Mouse (Mus musculus): ENCODE data around the gene Cfc1. TPM values are rescaled to one million over a fixed set of nuclear protein-coding genes. Genes with fewer than 3 reads are reported as not detected.

Cfc1 gene
- polyA plus RNA-seq, 2 experiments, result 0.40 to 1.0 TPM

DNA sequence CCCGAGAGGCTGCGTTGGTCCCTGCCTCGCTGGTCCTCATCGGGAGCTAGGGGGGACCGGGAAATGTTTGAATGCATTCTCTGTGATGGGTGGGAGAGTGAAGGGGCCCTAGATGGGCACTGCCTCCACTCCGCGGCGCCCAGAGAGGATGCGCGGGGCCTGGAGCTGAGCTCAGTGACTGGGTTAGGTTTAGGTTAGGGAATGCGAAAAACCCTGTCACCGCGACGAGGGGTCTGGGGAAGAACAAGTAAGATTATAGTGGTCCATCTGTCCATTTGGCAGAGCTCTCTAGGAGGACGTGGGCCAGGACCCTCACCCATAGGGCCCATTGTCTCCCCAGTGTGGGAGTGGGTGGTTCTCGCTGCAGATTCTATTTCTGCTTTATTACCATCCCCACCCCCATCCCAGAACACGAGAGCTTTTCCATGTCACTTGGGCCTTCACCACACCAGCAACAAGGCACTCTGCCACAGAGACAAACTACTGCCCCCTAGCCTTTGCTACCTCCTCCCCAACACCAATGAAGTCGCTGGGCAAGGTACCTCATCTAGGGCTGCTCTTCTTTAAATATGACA is 44.4 kb downstream of the Cfc1 start:
- under 1% methylated on average over 18 of the region's 18 CpGs for WGBS

DNA sequence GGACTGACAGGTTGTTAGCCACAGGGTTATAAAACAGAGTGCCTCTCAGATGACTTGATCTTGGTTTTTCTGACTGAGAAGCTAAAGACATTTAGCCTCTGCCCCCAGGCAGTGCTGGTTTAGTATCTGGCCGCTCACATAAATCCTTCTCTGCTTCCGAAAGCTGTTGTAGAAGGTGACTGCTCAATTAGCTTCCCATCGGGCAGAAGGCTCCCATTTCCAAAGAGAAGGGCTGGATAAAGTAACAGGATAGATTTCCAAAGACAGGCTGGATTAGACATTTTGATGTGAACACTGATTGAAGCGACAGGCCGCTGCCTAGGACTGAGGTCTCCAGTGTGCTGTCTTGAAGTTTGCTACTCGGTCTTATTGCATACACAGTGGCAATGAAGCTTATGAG is 46.8 kb downstream of the Cfc1 start:
- ATAC-seq (ENCODE audit: low FRiP score, low read depth), result no peak
- 49% methylated on average over 6 of the region's 6 CpGs for WGBS
- no peaks in the 10 kb centered on the region for H3K9me3 ChIP-seq (ENCODE audit: control insufficient read depth, low read length)
- H3K36me3 ChIP-seq (ENCODE audit: control insufficient read depth, insufficient read depth, low read length), result no peaks in the 10 kb centered on the region
- H3K4me2 ChIP-seq (replicated peaks; ENCODE audit: low read depth, low read length, severe bottlenecking), result no peak overlapping the region
- H3K9ac ChIP-seq (ENCODE audit: low read depth, low read length, severe bottlenecking), result no peak overlapping the region
- H3K4me3 ChIP-seq (replicated peaks; ENCODE audit: low read length), result no peak overlapping the region
- peaks cover 4% of the 10 kb centered on the region; the same call in 1 of the 2 replicates for H3K4me1 ChIP-seq (ENCODE audit: control insufficient read depth, insufficient read depth, low read length)
- DNase-seq (ENCODE audit: low spot score), result no peak
- no peak for TF ChIP-seq POLR2A (IDR thresholded peaks at IDR 0.05; ENCODE audit: borderline replicate concordance, extremely low read depth, insufficient read depth, insufficient read length)
- H3K27me3 ChIP-seq (ENCODE audit: control insufficient read depth, insufficient read depth, low read length), result peaks cover 21% of the 10 kb centered on the region
- H3K27ac ChIP-seq (replicated peaks; ENCODE audit: low read depth, low read length), result no peak overlapping the region

More for the DNA sequence above, 44.4 kb downstream of the Cfc1 start:
- ATAC-seq (ENCODE audit: low FRiP score, low read depth) (peak; percentile 34; the same call in 1 of the 2 replicates), DNase-seq (ENCODE audit: low spot score) (no peak)
- peaks cover 21% of the 10 kb centered on the region for H3K27me3 ChIP-seq (ENCODE audit: control insufficient read depth, insufficient read depth, low read length)
- no peak overlapping the region for H3K27ac ChIP-seq (replicated peaks; ENCODE audit: low read depth, low read length)
- peak overlapping the region; percentile 60 for H3K4me2 ChIP-seq (replicated peaks; ENCODE audit: low read depth, low read length, severe bottlenecking)
- peaks cover 4% of the 10 kb centered on the region; the same call in 1 of the 2 replicates for H3K4me1 ChIP-seq (ENCODE audit: control insufficient read depth, insufficient read depth, low read length)
- H3K36me3 ChIP-seq (ENCODE audit: control insufficient read depth, insufficient read depth, low read length), result no peaks in the 10 kb centered on the region
- no peak for TF ChIP-seq POLR2A (IDR thresholded peaks at IDR 0.05; ENCODE audit: borderline replicate concordance, extremely low read depth, insufficient read depth, insufficient read length)
- H3K4me3 ChIP-seq (replicated peaks; ENCODE audit: low read length), result peak overlapping the region; percentile 34
- no peak overlapping the region for H3K9ac ChIP-seq (ENCODE audit: low read depth, low read length, severe bottlenecking)
- no peaks in the 10 kb centered on the region for H3K9me3 ChIP-seq (ENCODE audit: control insufficient read depth, low read length)

DNA sequence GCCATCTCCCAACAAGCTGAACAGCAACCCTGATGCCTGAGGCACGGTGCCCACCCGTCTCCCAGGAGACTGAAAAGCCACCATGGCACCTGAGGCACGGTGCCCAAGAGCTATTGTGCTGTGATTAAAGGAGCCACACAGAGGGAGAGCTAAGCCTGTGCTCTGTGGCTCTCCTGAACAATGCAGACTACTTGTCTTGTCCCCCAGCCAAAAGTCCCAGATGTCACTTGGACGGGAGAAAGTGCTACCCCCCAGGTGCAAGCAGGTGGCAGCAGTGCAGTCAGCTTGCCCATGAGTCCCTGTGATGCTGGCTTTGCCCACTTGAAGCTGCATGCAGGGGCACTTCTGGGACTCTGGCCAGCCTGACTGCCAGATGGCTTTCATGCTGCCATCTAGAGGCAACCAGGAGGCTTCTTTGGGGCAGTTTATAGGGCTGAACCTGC is 48.4 kb downstream of the Cfc1 start:
- TF ChIP-seq POLR2A (IDR thresholded peaks at IDR 0.05; ENCODE audit: borderline replicate concordance, extremely low read depth, insufficient read depth, insufficient read length), result no peak
- Histone ChIP-seq H3K4me2 (replicated peaks; ENCODE audit: low read depth, low read length, severe bottlenecking) (no peak overlapping the region), H3K27ac (replicated peaks; ENCODE audit: low read depth, low read length) (no peak overlapping the region), H3K4me3 (replicated peaks; ENCODE audit: low read length) (no peak overlapping the region), H3K4me1 (ENCODE audit: control insufficient read depth, insufficient read depth, low read length) (peaks cover 4% of the 10 kb centered on the region; the same call in 1 of the 2 replicates), H3K27me3 (ENCODE audit: control insufficient read depth, insufficient read depth, low read length) (peaks cover 16% of the 10 kb centered on the region), H3K9me3 (ENCODE audit: control insufficient read depth, low read length) (no peaks in the 10 kb centered on the region), H3K36me3 (ENCODE audit: control insufficient read depth, insufficient read depth, low read length) (no peaks in the 10 kb centered on the region), H3K9ac (ENCODE audit: low read depth, low read length, severe bottlenecking) (no peak overlapping the region)
- ATAC-seq (ENCODE audit: low FRiP score, low read depth) (no peak), DNase-seq (ENCODE audit: low spot score) (no peak)
- whole genome bisulfite sequencing, result 42% methylated on average over 4 of the region's 4 CpGs

DNA sequence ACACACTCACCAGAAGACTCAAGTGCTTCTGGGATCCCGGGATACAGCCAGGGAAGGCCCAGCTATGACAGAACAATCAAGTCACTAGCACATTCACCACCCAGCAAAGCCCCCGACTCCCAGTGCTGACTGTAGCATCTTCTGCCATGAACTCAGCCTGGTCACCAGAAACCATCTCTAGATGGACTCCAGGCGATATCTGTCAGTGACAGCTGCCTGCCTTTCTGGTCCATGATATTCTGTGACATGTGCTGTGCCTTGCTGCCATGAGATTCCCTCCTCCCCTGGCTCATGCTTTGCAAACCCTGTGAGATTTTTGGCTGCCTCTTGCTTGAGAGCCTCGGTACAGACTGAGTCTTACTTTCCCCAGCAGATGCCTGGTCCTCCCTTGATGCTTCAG is 49.3 kb downstream of the Cfc1 start:
- H3K36me3 ChIP-seq (ENCODE audit: control insufficient read depth, insufficient read depth, low read length), result no peaks in the 10 kb centered on the region
- ATAC-seq (ENCODE audit: low FRiP score, low read depth) (no peak), DNase-seq (ENCODE audit: low spot score) (no peak)
- no peak overlapping the region for H3K27ac ChIP-seq (replicated peaks; ENCODE audit: low read depth, low read length)
- no peak for TF ChIP-seq POLR2A (IDR thresholded peaks at IDR 0.05; ENCODE audit: borderline replicate concordance, extremely low read depth, insufficient read depth, insufficient read length)
- H3K9ac ChIP-seq (ENCODE audit: low read depth, low read length, severe bottlenecking), result no peak overlapping the region
- 70% methylated on average over 4 of the region's 4 CpGs for WGBS
- H3K27me3 ChIP-seq (ENCODE audit: control insufficient read depth, insufficient read depth, low read length), result peaks cover 9% of the 10 kb centered on the region; the same call in 1 of the 2 replicates
- no peaks in the 10 kb centered on the region for H3K4me1 ChIP-seq (ENCODE audit: control insufficient read depth, insufficient read depth, low read length)
- no peak overlapping the region for H3K4me2 ChIP-seq (replicated peaks; ENCODE audit: low read depth, low read length, severe bottlenecking)
- no peak overlapping the region for H3K4me3 ChIP-seq (replicated peaks; ENCODE audit: low read length)
- no peaks in the 10 kb centered on the region for H3K9me3 ChIP-seq (ENCODE audit: control insufficient read depth, low read length)

DNA sequence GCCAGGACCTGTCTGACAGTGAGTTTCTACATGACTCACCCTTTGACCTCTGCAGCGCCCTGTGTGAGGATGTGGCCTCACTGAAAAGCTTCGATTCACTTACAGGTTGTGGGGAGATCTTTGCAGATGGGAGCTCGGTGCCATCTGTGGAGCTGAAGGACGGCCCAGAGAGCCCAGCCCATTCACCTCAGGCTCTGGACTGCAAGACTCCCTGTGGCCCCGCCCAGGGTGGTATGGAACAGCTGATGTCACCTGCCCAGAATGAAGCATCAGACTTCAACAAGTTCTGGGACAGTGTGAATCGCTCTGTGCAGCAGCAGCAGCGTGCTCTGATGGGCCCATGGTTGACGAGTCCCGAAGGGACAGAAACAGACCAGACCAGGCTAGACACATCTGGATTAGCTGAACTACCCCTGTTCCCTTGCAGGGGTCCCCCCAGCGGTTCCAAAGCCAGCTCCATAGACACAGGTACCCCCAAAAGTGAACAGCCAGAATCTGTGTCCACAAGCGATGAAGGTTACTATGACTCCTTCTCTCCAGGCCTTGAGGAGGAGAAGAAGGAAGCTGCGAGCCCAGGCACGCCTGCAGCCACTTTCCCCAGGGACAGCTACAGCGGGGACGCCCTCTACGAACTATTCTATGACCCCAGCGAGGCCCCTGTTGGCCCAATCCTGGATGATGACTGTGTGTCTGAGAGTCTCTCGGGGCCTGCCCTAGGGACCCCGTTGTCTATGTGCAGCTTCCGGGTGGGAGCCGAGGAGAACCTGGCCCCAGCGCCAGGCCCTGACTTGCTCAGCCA is 52.0 kb downstream of the Cfc1 start:
- Histone ChIP-seq H3K27ac (replicated peaks; ENCODE audit: low read depth, low read length) (no peak overlapping the region), H3K4me3 (replicated peaks; ENCODE audit: low read length) (no peak overlapping the region), H3K9ac (ENCODE audit: low read depth, low read length, severe bottlenecking) (no peak overlapping the region), H3K36me3 (ENCODE audit: control insufficient read depth, insufficient read depth, low read length) (no peaks in the 10 kb centered on the region), H3K4me1 (ENCODE audit: control insufficient read depth, insufficient read depth, low read length) (no peaks in the 10 kb centered on the region), H3K9me3 (ENCODE audit: control insufficient read depth, low read length) (no peaks in the 10 kb centered on the region), H3K4me2 (replicated peaks; ENCODE audit: low read depth, low read length, severe bottlenecking) (no peak overlapping the region), H3K27me3 (ENCODE audit: control insufficient read depth, insufficient read depth, low read length) (no peaks in the 10 kb centered on the region)
- no peak for TF ChIP-seq POLR2A (IDR thresholded peaks at IDR 0.05; ENCODE audit: borderline replicate concordance, extremely low read depth, insufficient read depth, insufficient read length)
- DNase-seq (ENCODE audit: low spot score), result no peak
- WGBS, result 79% methylated on average over 22 of the region's 22 CpGs
- ATAC-seq (ENCODE audit: low FRiP score, low read depth), result no peak

Other genes with a start within 250 kb of the Cfc1 start
- gene Ccdc115, start 96.0 kb upstream of the Cfc1 start, polyA plus RNA-seq (2012; rRNA removed), result 49.0 and 51.2 TPM in 2 replicates
- gene Ccdc115, start 96.0 kb upstream of the Cfc1 start, polyA plus RNA-seq (2014; fragmentation: Nextera tagmentation; extraction: Ambion mirVana), result 51.6 and 53.4 TPM in 2 replicates
- 39.9 and 44.1 TPM in 2 replicates for gene Imp4, start 95.8 kb upstream of the Cfc1 start, polyA plus RNA-seq (2012; rRNA removed)
- gene Imp4, start 95.8 kb upstream of the Cfc1 start, polyA plus RNA-seq (2014; fragmentation: Nextera tagmentation; extraction: Ambion mirVana), result 79.9 and 84.7 TPM in 2 replicates
- gene Ptpn18, start 75.9 kb upstream of the Cfc1 start, polyA plus RNA-seq (2012; rRNA removed), result 28.6 and 35.4 TPM in 2 replicates
- gene Ptpn18, start 75.9 kb upstream of the Cfc1 start, polyA plus RNA-seq (2014; fragmentation: Nextera tagmentation; extraction: Ambion mirVana), result 20.6 and 21.7 TPM in 2 replicates
- gene Prss39, start 37.2 kb upstream of the Cfc1 start, polyA plus RNA-seq (2012; rRNA removed), result not detected in 2 replicates
- not detected in 2 replicates for gene Prss39, start 37.2 kb upstream of the Cfc1 start, polyA plus RNA-seq (2014; fragmentation: Nextera tagmentation; extraction: Ambion mirVana)
- not detected in 2 replicates for gene Prss40, start 25.3 kb downstream of the Cfc1 start, polyA plus RNA-seq (2012; rRNA removed)
- 0.12 TPM in 1 of 2 replicates, not detected in the other for gene Prss40, start 25.3 kb downstream of the Cfc1 start, polyA plus RNA-seq (2014; fragmentation: Nextera tagmentation; extraction: Ambion mirVana)
- gene Amer3, start 44.0 kb downstream of the Cfc1 start, polyA plus RNA-seq (2012; rRNA removed), result 0.06 TPM in 1 of 2 replicates, not detected in the other
- not detected in 2 replicates for gene Amer3, start 44.0 kb downstream of the Cfc1 start, polyA plus RNA-seq (2014; fragmentation: Nextera tagmentation; extraction: Ambion mirVana)